Mouse (Mus musculus) lung, embryonic 16.5 days (tissue): Measurements from ENCODE around the gene Cecr2. TPM values are rescaled to one million over a fixed set of nuclear protein-coding genes. Genes with fewer than 3 reads are reported as not detected.

Experiments used
- ATAC-seq: fragments of 200-750 bp; cut with Nextera tagmentation; 2 replicates; pipeline ENCODE4 v1.8.0; 2017; ENCODE audit warnings: low read depth, mild to moderate bottlenecking, moderate library complexity
- H3K27ac ChIP-seq: fragments of 300-500 bp; sonication (generic); 2 replicates; pipeline ENCODE4 v1.5.1; 2014; ENCODE audit warnings: mild to moderate bottlenecking, control low read depth, low read length
- H3K27me3 ChIP-seq: fragments of 300-500 bp; sonication (generic); 2 replicates; pipeline ENCODE4 v1.6.1; 2014; ENCODE audit warnings: low read depth, low read length, mixed read lengths; ENCODE audit not compliant: control insufficient read depth, insufficient read depth
- H3K36me3 ChIP-seq: fragments of 300-500 bp; sonication (generic); 2 replicates; pipeline ENCODE4 v1.6.1; 2014; ENCODE audit warnings: low read length; ENCODE audit not compliant: control insufficient read depth, insufficient read depth
- H3K4me1 ChIP-seq: fragments of 300-500 bp; sonication (generic); replicated peaks from 2 replicates; pipeline ENCODE4 v1.6.1; 2014; ENCODE audit warnings: low read length, mixed read lengths; ENCODE audit not compliant: control insufficient read depth, insufficient read depth
- H3K4me2 ChIP-seq: fragments of 300-500 bp; sonication (generic); 2 replicates; pipeline ENCODE4 v1.6.1; 2014; ENCODE audit warnings: low read depth, low read length, control low read depth
- H3K4me3 ChIP-seq: fragments of 300-500 bp; sonication (generic); 2 replicates; pipeline ENCODE4 v1.5.1; 2014; ENCODE audit warnings: mild to moderate bottlenecking, low read length, control low read depth
- H3K9ac ChIP-seq: fragments of 300-500 bp; sonication (generic); 2 replicates; pipeline ENCODE4 v1.6.1; 2014; ENCODE audit warnings: low read length, control low read depth
- H3K9me3 ChIP-seq: fragments of 300-500 bp; sonication (generic); 2 replicates; pipeline ENCODE4 v1.6.1; 2016; ENCODE audit warnings: low read length; ENCODE audit not compliant: control insufficient read depth
- WGBS: fragments of 180-500 bp; shearing (Covaris S2); extraction: QIAGEN DNeasy Blood & Tissue Kit; methylation state at CpG from one replicate; pipeline ENCODE4 v1.1.7; 2014; 5-methylcytosine and 5-hydroxymethylcytosine counted together
- polyA plus RNA-seq: library from polyadenylated mRNA; unstranded; fragments of >200 nt; fragmentation: Nextera tagmentation; extraction: Ambion mirVana; gene quantifications from 2 replicates; pipeline ENCODE4 v1.2.1, GENCODE M21; 2015

Gene Cecr2
- polyA plus RNA-seq, 1 experiment from 2014 or later: 2.2 TPM

DNA sequence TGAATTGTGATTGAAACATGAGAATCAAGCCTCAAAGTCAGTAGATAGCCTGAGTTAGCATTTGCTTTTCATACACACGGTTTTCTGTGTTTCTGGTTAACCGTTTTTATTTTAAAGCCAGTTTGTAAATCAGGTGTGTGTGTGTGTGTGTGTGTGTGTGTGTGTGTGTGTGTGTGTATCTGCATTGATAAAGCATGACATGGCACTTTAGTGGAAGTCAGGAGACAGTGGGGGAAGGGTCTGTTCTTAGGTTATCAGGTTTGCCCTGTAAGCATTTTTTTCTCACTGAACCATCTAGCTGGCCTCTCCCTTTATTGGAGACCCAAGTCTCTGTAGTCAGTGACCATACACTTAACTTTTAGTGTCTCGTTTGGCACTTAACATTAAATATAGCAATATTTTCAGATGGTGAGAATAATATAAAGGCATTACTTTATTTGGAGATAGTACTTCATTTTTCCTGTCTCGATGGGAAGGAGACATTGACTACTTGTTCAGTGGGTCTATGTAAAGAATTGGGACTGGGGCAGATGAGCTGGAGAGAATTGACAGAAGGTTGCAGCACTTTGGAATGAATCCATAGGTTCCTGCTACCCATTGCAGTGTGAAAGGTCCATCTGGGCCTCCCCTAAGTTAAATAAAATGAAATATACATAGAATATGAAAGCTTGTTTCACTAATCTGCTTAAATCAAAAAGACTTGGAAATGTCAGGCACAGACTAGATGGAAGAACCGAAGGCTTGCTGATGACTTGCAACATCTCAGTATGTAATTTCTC is 20.9 kb downstream of the Cecr2 start:
- no peak overlapping the region for H3K4me2 ChIP-seq
- no peak overlapping the region for H3K9ac ChIP-seq
- no peaks in the 10 kb centered on the region for H3K36me3 ChIP-seq
- H3K27ac ChIP-seq: no peak overlapping the region
- H3K4me3 ChIP-seq: no peak overlapping the region
- 75% methylated on average over 5 of the region's 5 CpGs for WGBS
- no peaks in the 10 kb centered on the region for H3K9me3 ChIP-seq
- H3K4me1 ChIP-seq: no peaks in the 10 kb centered on the region
- no peaks in the 10 kb centered on the region for H3K27me3 ChIP-seq
- ATAC-seq: no peak

DNA sequence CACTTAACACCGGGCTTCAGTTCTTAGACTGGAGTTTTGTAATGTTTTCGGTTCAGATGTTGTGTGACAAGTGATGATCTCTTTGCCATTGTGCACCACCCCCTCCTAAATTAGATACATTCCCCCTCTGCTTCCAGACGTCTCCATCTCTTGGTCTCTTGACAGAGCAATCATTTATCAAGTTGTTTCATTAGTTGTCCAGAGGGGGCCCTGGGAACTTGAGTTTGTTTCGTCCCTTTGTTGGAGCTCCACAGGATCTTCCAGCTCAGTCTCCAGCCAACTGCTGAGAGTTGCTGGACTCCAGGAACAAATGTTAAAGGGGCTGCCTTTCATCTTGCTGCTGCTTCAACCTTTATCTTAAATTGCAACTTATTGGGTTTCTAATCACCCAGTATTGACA is 34.1 kb downstream of the Cecr2 start:
- 19% methylated on average over 4 of the region's 4 CpGs for WGBS
- no peak for ATAC-seq
- Histone ChIP-seq H3K4me2 (no peak overlapping the region), H3K27me3 (no peaks in the 10 kb centered on the region), H3K4me1 (no peaks in the 10 kb centered on the region), H3K36me3 (no peaks in the 10 kb centered on the region), H3K9me3 (no peaks in the 10 kb centered on the region), H3K4me3 (no peak overlapping the region), H3K27ac (no peak overlapping the region), H3K9ac (no peak overlapping the region)

DNA sequence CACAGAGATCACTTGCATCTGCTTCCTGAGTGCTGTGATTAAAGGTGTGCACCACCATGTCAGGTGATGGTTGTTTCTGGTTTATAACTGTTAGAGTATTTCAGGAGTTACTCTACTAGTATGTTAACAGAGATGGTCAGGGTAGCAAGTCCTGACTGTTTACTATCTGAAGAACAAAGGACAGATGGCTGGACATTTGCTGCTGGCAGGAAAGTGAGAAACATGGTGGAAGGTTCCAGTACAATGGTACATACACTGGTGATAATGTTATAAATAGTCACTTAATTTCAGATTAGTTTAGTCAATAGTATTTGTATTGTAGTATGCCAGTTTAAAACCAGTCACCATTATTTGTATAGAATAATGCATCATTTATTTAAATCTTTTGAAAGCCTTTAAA is 38.2 kb downstream of the Cecr2 start:
- no peaks in the 10 kb centered on the region for H3K9me3 ChIP-seq
- no peaks in the 10 kb centered on the region for H3K27me3 ChIP-seq
- H3K27ac ChIP-seq: no peak overlapping the region
- no peaks in the 10 kb centered on the region for H3K4me1 ChIP-seq
- no peak for ATAC-seq
- no peak overlapping the region for H3K9ac ChIP-seq
- no peaks in the 10 kb centered on the region for H3K36me3 ChIP-seq
- no peak overlapping the region for H3K4me3 ChIP-seq
- no peak overlapping the region for H3K4me2 ChIP-seq

DNA sequence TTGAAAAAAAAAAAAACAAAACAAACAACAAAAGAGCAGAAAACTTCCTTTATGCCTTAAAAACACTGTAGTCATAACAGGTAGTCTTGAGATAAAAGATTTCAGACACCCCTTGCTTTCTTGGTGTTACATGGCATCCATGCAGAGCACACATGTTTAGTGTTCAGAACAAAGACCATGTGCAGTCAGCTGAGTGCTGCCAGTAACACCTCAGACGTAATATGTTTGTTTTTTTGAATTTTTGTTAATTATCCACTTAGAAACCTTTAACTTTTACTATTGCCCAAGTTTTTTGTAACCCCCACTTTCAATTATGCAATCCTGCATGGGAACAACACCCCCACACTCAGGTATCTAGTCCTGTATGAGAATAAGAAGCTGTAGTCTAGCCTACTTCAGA is 42.6 kb downstream of the Cecr2 start:
- no peak overlapping the region for H3K4me3 ChIP-seq

DNA sequence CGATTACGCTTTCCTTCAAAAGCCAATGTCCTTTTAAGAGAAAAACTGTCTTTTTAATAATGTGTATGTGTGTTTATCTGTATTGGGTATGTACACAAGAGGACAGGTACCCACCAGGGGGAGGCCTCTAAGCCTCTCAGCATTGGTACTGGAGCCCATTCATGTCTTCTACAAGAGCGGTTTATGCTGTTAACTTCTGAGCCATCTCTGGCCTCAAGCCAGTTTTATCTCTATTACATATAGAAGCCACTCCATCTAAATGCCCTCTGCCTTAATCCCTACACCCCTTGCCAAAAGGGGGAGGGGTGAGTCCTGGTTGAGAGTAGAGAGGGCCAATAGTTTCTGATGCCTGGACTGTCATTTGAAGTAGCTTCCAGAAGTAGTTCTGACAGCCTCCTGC is 48.6 kb downstream of the Cecr2 start:
- peak; percentile 7; the same call in 1 of the 2 replicates for ATAC-seq
- 78% methylated on average over 3 of the region's 3 CpGs for WGBS
- Histone ChIP-seq H3K4me1 (peaks cover 5% of the 10 kb centered on the region; the same call in 1 of the 2 replicates), H3K9ac (no peak overlapping the region), H3K36me3 (no peaks in the 10 kb centered on the region), H3K27me3 (no peaks in the 10 kb centered on the region), H3K27ac (no peak overlapping the region), H3K4me3 (no peak overlapping the region), H3K4me2 (no peak overlapping the region), H3K9me3 (no peaks in the 10 kb centered on the region)

More for the DNA sequence above, 42.6 kb downstream of the Cecr2 start:
- 36% methylated on average over 1 of the region's 1 CpGs for WGBS
- Histone ChIP-seq H3K4me2 (no peak overlapping the region), H3K36me3 (no peaks in the 10 kb centered on the region), H3K27me3 (no peaks in the 10 kb centered on the region), H3K27ac (no peak overlapping the region), H3K9ac (no peak overlapping the region), H3K4me1 (no peaks in the 10 kb centered on the region), H3K9me3 (no peaks in the 10 kb centered on the region)
- ATAC-seq: no peak

DNA sequence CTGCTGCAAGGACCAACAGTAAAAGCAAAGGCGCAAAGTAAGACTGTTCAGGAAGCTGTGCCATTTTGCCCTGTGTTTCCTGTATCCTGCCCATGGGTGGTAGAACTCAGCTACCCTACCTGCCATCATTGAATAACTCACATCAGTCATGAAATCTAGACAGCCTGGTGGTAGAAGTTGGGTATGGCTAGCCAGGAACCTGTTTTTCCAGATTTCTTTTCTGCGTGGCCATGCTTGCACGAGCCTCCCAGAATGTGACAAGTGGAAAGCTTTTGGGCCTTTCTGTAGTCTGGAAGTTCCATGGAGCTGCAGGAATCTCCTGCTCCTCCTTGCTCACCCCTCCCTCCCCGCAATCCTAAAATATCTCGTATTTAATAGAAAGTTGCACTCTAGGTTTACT is 49.1 kb downstream of the Cecr2 start:
- Histone ChIP-seq H3K9ac (no peak overlapping the region), H3K27ac (no peak overlapping the region), H3K27me3 (no peaks in the 10 kb centered on the region), H3K4me1 (peaks cover 5% of the 10 kb centered on the region; the same call in 1 of the 2 replicates), H3K36me3 (no peaks in the 10 kb centered on the region), H3K9me3 (no peaks in the 10 kb centered on the region), H3K4me2 (no peak overlapping the region), H3K4me3 (no peak overlapping the region)
- peak; percentile 45; the same call in 1 of the 2 replicates for ATAC-seq
- 54% methylated on average over 5 of the region's 5 CpGs for WGBS

DNA sequence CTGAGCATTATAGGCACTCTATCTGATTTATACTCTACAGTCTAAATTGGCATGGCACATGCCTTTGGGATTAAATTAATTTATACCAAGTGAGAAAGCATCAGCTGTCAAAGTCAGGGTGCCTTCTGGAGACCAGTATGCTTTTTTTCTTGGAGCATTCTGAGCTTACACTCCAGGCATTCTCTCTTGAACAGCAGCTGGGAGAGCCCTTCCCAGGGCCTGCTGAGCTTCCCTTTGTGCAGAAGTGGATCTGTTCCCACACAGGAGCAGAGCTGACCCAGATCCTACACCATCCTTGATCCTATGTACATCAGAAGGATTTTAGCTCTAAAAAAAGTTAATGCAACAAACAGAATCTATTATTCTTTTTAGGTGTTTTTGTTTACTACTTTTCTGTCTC is 49.7 kb downstream of the Cecr2 start:
- H3K4me2 ChIP-seq: no peak overlapping the region
- peaks cover 5% of the 10 kb centered on the region; the same call in 1 of the 2 replicates for H3K4me1 ChIP-seq
- no peak overlapping the region for H3K4me3 ChIP-seq
- H3K27ac ChIP-seq: no peak overlapping the region
- no peaks in the 10 kb centered on the region for H3K9me3 ChIP-seq
- no peak for ATAC-seq
- no peaks in the 10 kb centered on the region for H3K27me3 ChIP-seq
- H3K36me3 ChIP-seq: no peaks in the 10 kb centered on the region
- no peak overlapping the region for H3K9ac ChIP-seq

DNA sequence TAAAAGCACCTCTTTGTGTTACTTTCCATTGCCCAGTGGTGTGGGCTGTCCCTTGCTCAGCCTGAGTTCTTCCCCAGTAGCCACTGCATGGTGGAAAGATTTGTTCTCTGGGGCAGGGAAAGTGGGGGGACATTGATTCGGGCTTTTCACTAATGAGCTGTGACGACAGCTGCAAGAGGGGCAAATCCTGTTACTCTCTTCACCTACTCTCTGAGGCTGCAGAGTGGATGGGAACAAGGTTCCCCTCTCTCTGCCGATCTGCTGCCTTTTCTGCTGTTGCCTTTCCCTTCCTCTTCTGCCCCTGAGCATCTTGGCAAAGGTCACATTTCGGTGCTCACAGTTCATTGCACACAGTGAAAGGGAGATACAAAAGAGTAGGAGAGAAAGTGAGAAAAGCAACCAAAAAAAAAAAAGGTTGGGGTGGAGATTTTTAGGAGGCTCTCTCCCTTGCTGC is 50.4 kb downstream of the Cecr2 start:
- H3K4me1 ChIP-seq: peaks cover 5% of the 10 kb centered on the region; the same call in 1 of the 2 replicates
- ATAC-seq: no peak
- no peaks in the 10 kb centered on the region for H3K36me3 ChIP-seq
- no peak overlapping the region for H3K4me2 ChIP-seq
- H3K27ac ChIP-seq: no peak overlapping the region
- no peak overlapping the region for H3K9ac ChIP-seq
- H3K9me3 ChIP-seq: no peaks in the 10 kb centered on the region
- 8% methylated on average over 4 of the region's 4 CpGs for WGBS
- no peak overlapping the region for H3K4me3 ChIP-seq
- no peaks in the 10 kb centered on the region for H3K27me3 ChIP-seq

DNA sequence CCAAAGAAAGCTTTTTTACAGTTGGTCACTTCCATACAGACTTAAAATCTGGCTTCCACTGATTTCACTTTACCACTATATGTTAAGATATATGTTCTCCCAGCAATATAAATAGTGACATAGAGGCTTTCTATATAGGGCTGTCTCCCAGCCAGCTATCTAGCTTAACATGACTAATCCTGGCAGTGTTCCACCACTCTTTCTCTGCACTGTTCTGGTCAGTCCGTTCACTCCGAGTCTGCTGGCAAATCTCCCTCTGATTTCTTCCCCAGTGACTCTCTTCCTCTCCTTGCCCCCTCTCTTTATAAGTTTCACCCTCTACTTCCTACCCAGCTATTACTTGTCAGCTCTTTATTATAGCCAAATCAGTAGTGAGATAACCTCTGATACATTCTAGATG is 59.8 kb downstream of the Cecr2 start:
- H3K4me3 ChIP-seq: no peak overlapping the region
- no peak overlapping the region for H3K9ac ChIP-seq
- H3K27me3 ChIP-seq: no peaks in the 10 kb centered on the region
- WGBS: 42% methylated on average over 2 of the region's 2 CpGs
- H3K27ac ChIP-seq: no peak overlapping the region
- H3K4me2 ChIP-seq: no peak overlapping the region
- no peaks in the 10 kb centered on the region for H3K36me3 ChIP-seq
- no peaks in the 10 kb centered on the region for H3K9me3 ChIP-seq
- H3K4me1 ChIP-seq: no peaks in the 10 kb centered on the region
- ATAC-seq: no peak
